Mouse (Mus musculus): ENCODE measurements at regions not wholly inside any gene's neighbourhood (a gene's known extent, or its start where the extent isn't known, plus 50 kb on each side); places are given as distances from the start of the nearest gene placed in this dataset.

GRCm38 (mm10) chr9:122695724-122696123, 51.4 kb upstream of the Topaz1 start:
- H3K4me1 ChIP-seq = peaks cover 12% of the 10 kb centered on the region
- no peaks in the 10 kb centered on the region for H3K27me3 ChIP-seq (ENCODE audit: poor library complexity, severe bottlenecking)
- 16% methylated on average over 1 of the region's 1 CpGs for WGBS
- no peaks in the 10 kb centered on the region for H3K36me3 ChIP-seq (replicated peaks)
- no peak overlapping the region for H3K4me3 ChIP-seq
- no peak overlapping the region for H3K27ac ChIP-seq
- DNase-seq (ENCODE audit: extremely low spot score, low spot score) = no peak
- H3K9me3 ChIP-seq = no peaks in the 10 kb centered on the region

Small RNA genes lying in the stretch of these regions (microRNA-seq; reads per million reads assigned to microRNA genes)
- gene Mir138-1 = 80.2 reads per million, percentile 46 among the genes with 10 or more reads in this experiment
